Mouse (Mus musculus): Measurements from ENCODE around the gene Lmna.
A peak's percentile ranks its signal among the peaks of the same experiment; 100 is the strongest.

Gene Lmna

GRCm38 (mm10) chr3:88509692-88510420 lies at the start of gene Lmna:
TSS of gene Lmna (minus strand) at chr3:88509956.
- peak; percentile 88 for DNase-seq (ENCODE audit: extremely low spot score, low spot score)

GRCm38 (mm10) chr3:88556616-88557015 lies 46.9 kb upstream of the Lmna start:
- no peak for DNase-seq (ENCODE audit: extremely low spot score, low spot score)

- DNase-seq (ENCODE audit: extremely low spot score, low spot score) = no peak
These were observed 46.0 kb upstream of the Lmna start for GRCm38 (mm10) chr3:88555731-88556130.

GRCm38 (mm10) chr3:88555069-88555605 lies 45.4 kb upstream of the Lmna start:
- DNase-seq (ENCODE audit: extremely low spot score, low spot score) = no peak

GRCm38 (mm10) chr3:88553880-88554586 lies 44.3 kb upstream of the Lmna start:
- DNase-seq (ENCODE audit: extremely low spot score, low spot score) = no peak

GRCm38 (mm10) chr3:88553525-88553879 lies 43.7 kb upstream of the Lmna start, which contains the start of gene Ubqln4:
TSS of gene Ubqln4 (plus strand) at chr3:88553758.
- peak; percentile 97 for DNase-seq (ENCODE audit: extremely low spot score, low spot score)

GRCm38 (mm10) chr3:88552676-88553524 lies 43.1 kb upstream of the Lmna start, which contains the start of gene Lamtor2:
TSS of gene Lamtor2 (minus strand) at chr3:88553074.
- DNase-seq (ENCODE audit: extremely low spot score, low spot score) = peak; percentile 96

GRCm38 (mm10) chr3:88552082-88552645 lies 42.4 kb upstream of the Lmna start:
- DNase-seq (ENCODE audit: extremely low spot score, low spot score) = no peak

GRCm38 (mm10) chr3:88551586-88551985 lies 41.8 kb upstream of the Lmna start:
- no peak for DNase-seq (ENCODE audit: extremely low spot score, low spot score)

- no peak for DNase-seq (ENCODE audit: extremely low spot score, low spot score)
These were observed 38.6 kb upstream of the Lmna start, which contains the start of gene Rab25 for GRCm38 (mm10) chr3:88548180-88548917. TSS of gene Rab25 (minus strand) at chr3:88548300.

GRCm38 (mm10) chr3:88546674-88547418 lies 37.1 kb upstream of the Lmna start:
- no peak for DNase-seq (ENCODE audit: extremely low spot score, low spot score)

GRCm38 (mm10) chr3:88544955-88545591 lies 35.3 kb upstream of the Lmna start:
- no peak for DNase-seq (ENCODE audit: extremely low spot score, low spot score)

GRCm38 (mm10) chr3:88544514-88544913 lies 34.8 kb upstream of the Lmna start:
- no peak for DNase-seq (ENCODE audit: extremely low spot score, low spot score)

- DNase-seq (ENCODE audit: extremely low spot score, low spot score) = no peak
These were observed 34.1 kb upstream of the Lmna start for GRCm38 (mm10) chr3:88543651-88544410.

GRCm38 (mm10) chr3:88543174-88543573 lies 33.4 kb upstream of the Lmna start:
- no peak for DNase-seq (ENCODE audit: extremely low spot score, low spot score)

- DNase-seq (ENCODE audit: extremely low spot score, low spot score) = no peak
These were observed 32.7 kb upstream of the Lmna start for GRCm38 (mm10) chr3:88542486-88542885.

- no peak for DNase-seq (ENCODE audit: extremely low spot score, low spot score)
These were observed 32.1 kb upstream of the Lmna start for GRCm38 (mm10) chr3:88541622-88542401.

- no peak for DNase-seq (ENCODE audit: extremely low spot score, low spot score)
These were observed 30.3 kb upstream of the Lmna start for GRCm38 (mm10) chr3:88540085-88540484.

All from neural tube, embryonic 10.5 days (tissue).